Mouse (Mus musculus): ENCODE results near the gene Myo1a.

- TF ChIP-seq POLR2A (IDR thresholded peaks at IDR 0.05; ENCODE audit: insufficient read depth, low read depth, low read length) (no peak), CTCF (IDR thresholded peaks at IDR 0.05) (no peak)
Measured at GRCm38 (mm10) chr10:127710331-127710730, 5.4 kb downstream of the Myo1a start.

Measured in heart, adult 2 months (tissue).